9 mouse cellular contexts compared by ENCODE assay signal in genomic region chr4:137277600-137278143, GRCm38 (mm10). TPM values are rescaled to one million over a fixed set of nuclear protein-coding genes. Genes with fewer than 3 reads are reported as not detected.
DNase-seq lines count a peak whose midpoint lies in the region; ATAC-seq lines count a peak whose summit lies in the region.
"Had no signal": no experiment of that assay in that cellular context is flagged by ENCODE, and none has a peak within 500 bp of the region (broad histone marks: within the 10 kb centered on the region; RNA-seq: fewer than 3 reads in every experiment).

No protein-coding gene starts in this region.

- peak overlapping the region; percentile 73 for H3K4me2 ChIP-seq in heart, embryonic 13.5 days

- H3K9me3 ChIP-seq in heart, embryonic 13.5 days = no peaks in the 10 kb centered on the region
- H3K9me3 ChIP-seq in hindbrain, embryonic 10.5 days = no peaks in the 10 kb centered on the region
- no peaks in the 10 kb centered on the region for H3K9me3 ChIP-seq in midbrain, embryonic 10.5 days (replicated peaks)

- DNase-seq in heart, adult 8-10 months (ENCODE audit: low spot score) = no peak
- DNase-seq in ZHBTc4 (ENCODE audit: low read depth, low spot score) = peak; percentile 58
- DNase-seq in hindbrain, embryonic 10.5 days (ENCODE audit: low spot score) = peak; percentile 46
- DNase-seq in midbrain, embryonic 10.5 days (ENCODE audit: low spot score) = peak; percentile 39
- no peak for DNase-seq in urinary bladder, postnatal 36 days (ENCODE audit: low spot score in 2 of 2)

- WGBS in heart, embryonic 13.5 days = 0% methylated on average over 54 of the region's 71 CpGs
- WGBS in hindbrain, embryonic 10.5 days = 2% methylated on average over 71 of the region's 71 CpGs
- 3% methylated on average over 69 of the region's 71 CpGs for WGBS in midbrain, embryonic 10.5 days

- ATAC-seq in heart, embryonic 13.5 days (ENCODE audit: extremely low read depth, insufficient number of reproducible peaks, low FRiP score, low TSS enrichment) = no peak
- ATAC-seq in megakaryocyte progenitor cell, adult 5-6 weeks (replicated peaks; ENCODE audit: poor library complexity) = no peak
- ATAC-seq in inflammation-experienced regulatory T-cells, adult 6 months = no peak

- H3K4me3 ChIP-seq in heart, embryonic 13.5 days = peak overlapping the region; percentile 60
- peak overlapping the region; percentile 65 for H3K4me3 ChIP-seq in hindbrain, embryonic 10.5 days
- peak overlapping the region; percentile 69 for H3K4me3 ChIP-seq in midbrain, embryonic 10.5 days

- no peaks in the 10 kb centered on the region for H3K36me3 ChIP-seq in heart, embryonic 13.5 days
- no peaks in the 10 kb centered on the region for H3K36me3 ChIP-seq in hindbrain, embryonic 10.5 days
- no peaks in the 10 kb centered on the region for H3K36me3 ChIP-seq in midbrain, embryonic 10.5 days
- H3K36me3 ChIP-seq: G1E had no signal

- H3K4me1 ChIP-seq in heart, embryonic 13.5 days = peaks cover 37% of the 10 kb centered on the region
- peaks cover 55% of the 10 kb centered on the region for H3K4me1 ChIP-seq in hindbrain, embryonic 10.5 days (replicated peaks)
- H3K4me1 ChIP-seq in midbrain, embryonic 10.5 days = peaks cover 59% of the 10 kb centered on the region

- H3K27ac ChIP-seq in heart, embryonic 13.5 days (replicated peaks) = no peak overlapping the region
- H3K27ac ChIP-seq in hindbrain, embryonic 10.5 days = peak overlapping the region; percentile 85
- peak overlapping the region; percentile 81 for H3K27ac ChIP-seq in midbrain, embryonic 10.5 days (replicated peaks)

- H3K27me3 ChIP-seq in heart, embryonic 13.5 days (replicated peaks) = peaks cover 90% of the 10 kb centered on the region
- H3K27me3 ChIP-seq in hindbrain, embryonic 10.5 days (ENCODE audit: insufficient read depth, poor library complexity, severe bottlenecking) = peaks cover 95% of the 10 kb centered on the region
- H3K27me3 ChIP-seq in midbrain, embryonic 10.5 days (ENCODE audit: low read depth, poor library complexity, severe bottlenecking) = peaks cover 96% of the 10 kb centered on the region

- peak overlapping the region; percentile 78 for H3K9ac ChIP-seq in heart, embryonic 13.5 days

RNA-seq across cellular contexts. Expression of gene Wnt4, which starts 0.4 kb away (rescaled TPM):
- polyA plus RNA-seq in heart, embryonic 13.5 days (2015; fragmentation: Nextera tagmentation; extraction: Ambion mirVana) = 0.84 and 0.95 TPM in 2 replicates
- total RNA-seq in heart, adult 8-10 months (2022) = under 1 TPM; 0.09 to 0.25 (median 0.15) TPM
- polyA plus RNA-seq in hindbrain, embryonic 10.5 days (2016; fragmentation: Nextera tagmentation; extraction: Ambion mirVana) = 1.2 and 1.4 TPM in 2 replicates
- polyA plus RNA-seq in midbrain, embryonic 10.5 days (2016; fragmentation: Nextera tagmentation; extraction: Ambion mirVana) = 0.79 and 0.99 TPM in 2 replicates
- not detected in 2 replicates for total RNA-seq in megakaryocyte progenitor cell, adult 5-6 weeks (2015)
- total RNA-seq in megakaryocyte progenitor cell, adult 5-6 weeks (2017) = not detected in 2 replicates
- polyA plus RNA-seq in inflammation-experienced regulatory T-cells, adult 6 months (2017; shearing (Covaris generic)) = under 1 TPM in 2 of 3 experiments, not detected in 1; 0.23 to 0.27 TPM
- polyA plus RNA-seq: G1E had no signal

Comparison
In these comparisons a context has a peak if more than half of its experiments do, and no peak if none do; other contexts are left out.
1. DNase-seq: peak in ZHBTc4 (single experiment), hindbrain, embryonic 10.5 days (single experiment) and midbrain, embryonic 10.5 days (single experiment); none in heart, adult 8-10 months (single experiment) and urinary bladder, postnatal 36 days (0 of 2).
2. Peak in every context shown above with its lines, with median percentiles within 50 percentile points of each other: H3K4me3 ChIP-seq.